Mouse (Mus musculus): Measurements from ENCODE around the gene Actl11. TPM values are rescaled to one million over a fixed set of nuclear protein-coding genes. Genes with fewer than 3 reads are reported as not detected.

The Actl11 gene
- total and polyA plus RNA-seq, 2 experiments from 2014 or later, result not detected

DNA sequence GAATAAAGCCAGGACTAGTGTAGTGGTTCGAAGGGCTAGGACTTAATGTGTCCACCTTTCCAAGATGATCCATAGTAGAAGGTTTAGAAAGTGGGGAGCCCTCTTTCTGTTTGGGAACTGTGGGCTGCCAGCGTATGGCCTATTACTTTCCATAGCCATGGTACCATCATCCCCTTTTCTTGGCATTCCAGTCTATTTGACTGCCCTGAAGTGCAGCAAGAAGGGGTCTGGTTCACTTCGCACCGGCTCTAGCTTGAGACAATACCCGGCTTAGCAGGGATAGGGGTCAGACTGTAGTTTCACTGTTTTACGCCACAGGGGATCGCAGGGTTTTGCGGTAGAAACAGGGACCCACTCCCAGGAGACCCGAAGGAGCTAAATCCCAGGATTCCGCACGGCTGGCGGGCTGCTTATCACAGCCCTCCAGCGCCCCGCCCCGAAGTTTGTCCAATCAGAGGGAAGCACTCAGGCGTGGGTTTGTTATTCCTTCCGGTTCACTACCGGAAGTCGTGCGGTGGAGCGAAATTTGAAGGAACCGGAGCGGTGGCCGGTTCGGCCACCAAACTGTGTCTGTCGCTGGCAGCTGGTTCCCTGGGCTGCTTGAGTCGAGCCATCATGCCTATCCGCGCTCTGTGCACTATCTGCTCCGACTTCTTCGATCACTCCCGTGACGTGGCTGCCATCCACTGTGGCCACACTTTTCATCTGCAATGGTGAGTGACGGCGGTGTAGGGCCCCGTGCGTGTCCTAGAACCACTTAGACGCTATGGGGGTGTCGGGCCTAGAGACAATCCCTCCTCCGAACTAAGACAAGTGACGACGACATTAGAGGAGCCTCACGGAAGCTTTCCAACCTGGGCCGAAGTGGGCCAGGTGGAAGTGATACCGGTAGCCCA, 22.4 kb downstream of the Actl11 start:
- TF ChIP-seq CTCF (IDR thresholded peaks at IDR 0.05), result no peak
- ATAC-seq (ENCODE audit: low FRiP score) (peak; percentile 90), DNase-seq (ENCODE audit: low spot score) (peak; percentile 95)
- H3K4me3 ChIP-seq (ENCODE audit: low read depth, low read length), result peak overlapping the region; percentile 49
- H3K4me1 ChIP-seq (ENCODE audit: insufficient read depth, low read length), result no peaks in the 10 kb centered on the region
- H3K27ac ChIP-seq (ENCODE audit: low read depth, low read length), result peak overlapping the region; percentile 70
- 13% methylated on average over 45 of the region's 45 CpGs for WGBS
- peak overlapping the region; percentile 63 for H3K4me2 ChIP-seq (ENCODE audit: low read depth, low read length, poor library complexity, severe bottlenecking)
- H3K9ac ChIP-seq (replicated peaks; ENCODE audit: low read length, poor library complexity, severe bottlenecking), result peak overlapping the region; percentile 29; the same call in 1 of the 2 replicates
- H3K36me3 ChIP-seq (ENCODE audit: insufficient read depth, low read length), result peaks cover 26% of the 10 kb centered on the region
- no peaks in the 10 kb centered on the region for H3K9me3 ChIP-seq (ENCODE audit: low read length)
- H3K27me3 ChIP-seq (ENCODE audit: insufficient read depth, low read length), result no peaks in the 10 kb centered on the region

DNA sequence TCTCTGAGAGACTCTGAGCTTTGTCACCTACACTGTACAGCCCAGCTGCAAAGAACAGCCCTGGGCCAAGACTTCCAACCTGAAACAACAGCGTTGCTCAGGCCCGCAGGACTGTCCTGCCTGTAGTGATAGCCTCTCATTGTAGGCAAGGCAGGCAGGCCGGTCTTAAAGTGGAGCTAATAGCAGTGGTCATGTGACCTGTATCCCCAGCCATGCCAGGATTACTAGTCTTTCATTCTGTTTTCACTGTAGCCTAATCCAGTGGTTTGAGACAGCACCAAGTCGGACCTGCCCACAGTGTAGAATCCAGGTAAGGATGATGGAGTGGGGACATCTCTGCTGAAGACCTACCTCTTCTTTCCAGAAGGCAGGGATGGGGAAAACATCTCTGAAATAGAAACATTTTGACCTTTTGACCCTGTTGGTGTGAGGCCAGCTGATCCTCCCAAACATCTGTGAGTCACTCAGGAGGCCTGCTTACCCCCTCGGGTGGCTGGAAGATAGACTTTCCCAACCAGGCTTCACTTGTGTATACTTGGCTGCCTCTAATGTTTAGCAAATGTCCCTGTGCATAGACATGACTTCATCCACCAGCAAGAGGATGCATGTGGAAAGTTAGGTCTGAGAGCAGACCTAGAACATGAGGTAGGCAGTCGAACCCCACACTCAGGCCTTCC, 27.5 kb downstream of the Actl11 start:
- Histone ChIP-seq H3K9me3 (ENCODE audit: low read length) (no peaks in the 10 kb centered on the region), H3K27me3 (ENCODE audit: insufficient read depth, low read length) (no peaks in the 10 kb centered on the region), H3K36me3 (ENCODE audit: insufficient read depth, low read length) (no peaks in the 10 kb centered on the region; the same call in 1 of the 2 replicates), H3K4me2 (ENCODE audit: low read depth, low read length, poor library complexity, severe bottlenecking) (no peak overlapping the region), H3K4me3 (ENCODE audit: low read depth, low read length) (no peak overlapping the region), H3K4me1 (ENCODE audit: insufficient read depth, low read length) (0 out of 2 replicates have a peak, but pooled peaks cover 7% of the 10 kb centered on the region), H3K27ac (ENCODE audit: low read depth, low read length) (no peak overlapping the region), H3K9ac (replicated peaks; ENCODE audit: low read length, poor library complexity, severe bottlenecking) (no peak overlapping the region)
- ATAC-seq (ENCODE audit: low FRiP score) (no peak), DNase-seq (ENCODE audit: low spot score) (no peak)
- 82% methylated on average over 6 of the region's 6 CpGs for WGBS
- TF ChIP-seq CTCF (IDR thresholded peaks at IDR 0.05), result no peak

DNA sequence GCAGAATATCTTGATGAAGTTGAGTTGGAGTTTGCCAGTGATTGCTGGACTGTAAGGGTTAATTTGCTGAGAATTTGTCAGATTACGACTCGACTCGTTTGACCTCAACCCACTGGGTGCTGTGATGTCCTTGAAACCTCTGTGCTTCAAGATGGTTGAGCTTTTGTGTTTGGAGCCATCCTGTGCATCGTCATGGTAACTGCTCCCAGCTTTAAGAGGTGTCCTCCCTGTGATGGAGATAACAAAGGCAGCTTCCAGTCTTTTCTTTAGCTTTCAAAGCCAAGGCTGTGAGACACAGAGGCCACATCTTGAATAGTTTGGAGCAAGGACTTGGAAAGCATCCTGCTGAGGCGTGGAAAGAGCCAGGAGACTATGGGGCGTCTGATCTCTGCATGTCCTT, 28.9 kb downstream of the Actl11 start:
- Histone ChIP-seq H3K4me2 (ENCODE audit: low read depth, low read length, poor library complexity, severe bottlenecking) (no peak overlapping the region), H3K27ac (ENCODE audit: low read depth, low read length) (peak overlapping the region; percentile 38; the same call in 1 of the 2 replicates), H3K4me3 (ENCODE audit: low read depth, low read length) (no peak overlapping the region), H3K9ac (replicated peaks; ENCODE audit: low read length, poor library complexity, severe bottlenecking) (no peak overlapping the region), H3K36me3 (ENCODE audit: insufficient read depth, low read length) (no peaks in the 10 kb centered on the region; the same call in 1 of the 2 replicates), H3K4me1 (ENCODE audit: insufficient read depth, low read length) (peaks cover 16% of the 10 kb centered on the region), H3K9me3 (ENCODE audit: low read length) (no peaks in the 10 kb centered on the region), H3K27me3 (ENCODE audit: insufficient read depth, low read length) (no peaks in the 10 kb centered on the region)
- no peak for ATAC-seq (ENCODE audit: low FRiP score)
- no peak for DNase-seq (ENCODE audit: low spot score)
- 16% methylated on average over 6 of the region's 6 CpGs for WGBS
- TF ChIP-seq CTCF (IDR thresholded peaks at IDR 0.05), result no peak

DNA sequence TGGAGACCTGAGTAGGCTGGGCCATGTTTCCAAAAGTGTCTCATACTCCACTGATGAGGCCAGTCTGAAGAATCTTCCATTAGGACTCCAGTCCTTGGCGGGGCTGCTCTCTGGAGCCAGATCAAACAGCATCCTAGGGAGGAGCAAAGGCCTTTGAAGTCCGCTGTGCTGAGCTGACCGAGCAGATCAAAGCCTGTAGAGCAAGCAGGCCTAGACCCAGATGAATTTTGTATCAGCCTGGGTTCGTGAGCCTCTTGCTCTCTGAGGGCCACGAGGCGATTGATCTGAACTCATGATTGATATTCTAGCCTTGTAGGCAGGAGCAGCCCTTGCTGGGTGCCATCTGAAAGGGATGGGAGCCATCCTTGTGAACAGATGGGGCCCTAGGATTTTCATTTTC, 31.6 kb downstream of the Actl11 start:
- ATAC-seq (ENCODE audit: low FRiP score), result no peak; the same call in 1 of the 2 replicates
- no peaks in the 10 kb centered on the region; the same call in 1 of the 2 replicates for H3K36me3 ChIP-seq (ENCODE audit: insufficient read depth, low read length)
- no peak for TF ChIP-seq CTCF (IDR thresholded peaks at IDR 0.05)
- H3K4me3 ChIP-seq (ENCODE audit: low read depth, low read length), result no peak overlapping the region
- peak overlapping the region; percentile 33; the same call in 1 of the 2 replicates for H3K9ac ChIP-seq (replicated peaks; ENCODE audit: low read length, poor library complexity, severe bottlenecking)
- no peaks in the 10 kb centered on the region for H3K9me3 ChIP-seq (ENCODE audit: low read length)
- H3K27me3 ChIP-seq (ENCODE audit: insufficient read depth, low read length), result no peaks in the 10 kb centered on the region
- H3K4me1 ChIP-seq (ENCODE audit: insufficient read depth, low read length), result peaks cover 20% of the 10 kb centered on the region
- 39% methylated on average over 6 of the region's 6 CpGs for WGBS
- DNase-seq (ENCODE audit: low spot score), result no peak
- no peak overlapping the region for H3K4me2 ChIP-seq (ENCODE audit: low read depth, low read length, poor library complexity, severe bottlenecking)
- H3K27ac ChIP-seq (ENCODE audit: low read depth, low read length), result peak overlapping the region; percentile 91

DNA sequence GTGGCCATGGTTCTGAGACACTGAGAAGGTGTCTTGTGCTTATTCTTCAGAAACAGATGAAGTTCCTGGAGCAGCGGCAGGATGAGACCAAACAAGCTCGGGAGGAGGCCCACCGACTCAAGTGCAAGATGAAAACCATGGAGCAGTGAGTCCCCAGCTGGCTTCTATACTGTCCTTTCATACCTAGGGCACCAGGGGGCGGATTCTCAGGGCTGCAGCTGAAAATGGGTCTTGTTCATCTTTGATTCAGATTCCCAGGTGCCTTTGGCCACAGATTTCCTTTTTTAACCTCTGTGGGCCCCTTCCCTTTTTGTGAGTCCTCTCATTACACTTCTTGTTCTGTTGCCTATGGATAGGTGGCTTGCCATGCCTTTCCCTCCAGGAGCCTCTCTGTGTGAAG, 32.7 kb downstream of the Actl11 start:
- Histone ChIP-seq H3K36me3 (ENCODE audit: insufficient read depth, low read length) (no peaks in the 10 kb centered on the region; the same call in 1 of the 2 replicates), H3K4me1 (ENCODE audit: insufficient read depth, low read length) (peaks cover 20% of the 10 kb centered on the region), H3K9ac (replicated peaks; ENCODE audit: low read length, poor library complexity, severe bottlenecking) (no peak overlapping the region), H3K4me2 (ENCODE audit: low read depth, low read length, poor library complexity, severe bottlenecking) (peak overlapping the region; percentile 38; the same call in 1 of the 2 replicates), H3K27me3 (ENCODE audit: insufficient read depth, low read length) (no peaks in the 10 kb centered on the region), H3K4me3 (ENCODE audit: low read depth, low read length) (no peak overlapping the region), H3K27ac (ENCODE audit: low read depth, low read length) (peak overlapping the region; percentile 91), H3K9me3 (ENCODE audit: low read length) (no peaks in the 10 kb centered on the region)
- WGBS, result 71% methylated on average over 4 of the region's 4 CpGs
- peak; percentile 28 for DNase-seq (ENCODE audit: low spot score)
- no peak for ATAC-seq (ENCODE audit: low FRiP score)
- TF ChIP-seq CTCF (IDR thresholded peaks at IDR 0.05), result peak; percentile 56
